ENCODE assay signal across 9 mouse cellular contexts in genomic region chrX:82948630-82949029, GRCm38 (mm10). TPM values are rescaled to one million over a fixed set of nuclear protein-coding genes. Genes with fewer than 3 reads are reported as not detected.
DNase-seq lines count a peak whose midpoint lies in the region; ATAC-seq lines count a peak whose summit lies in the region.
"Had no signal": no experiment of that assay in that cellular context is flagged by ENCODE, and none has a peak within 500 bp of the region (broad histone marks: within the 10 kb centered on the region; RNA-seq: fewer than 3 reads in every experiment).

Dmd (plus strand) TSS chrX:82948870.

- no peak within 1 kb of the TSS for H3K4me2 ChIP-seq in embryonic facial prominence, embryonic 12.5 days (replicated peaks)
- H3K4me2 ChIP-seq in neural tube, embryonic 15.5 days, result no peak within 1 kb of the TSS

- no peak for DNase-seq in adrenal gland, adult 18-20 months (ENCODE audit: low spot score in 2 of 2)
- no peak for DNase-seq in adrenal gland, adult (ENCODE audit: inconsistent age in 2 of 2, low spot score in 1 of 2)
- peak; percentile 74 for DNase-seq in heart, embryonic 10.5 days (ENCODE audit: low spot score)
- DNase-seq in layer of hippocampus, postnatal 36 days, result no peak
- no peak for DNase-seq in cerebellum, adult 8-10 months
- DNase-seq in adipocyte (ENCODE audit: low spot score), result no peak

- H3K4me1 ChIP-seq in embryonic facial prominence, embryonic 12.5 days, result no peaks in the 10 kb centered on the region
- no peaks in the 10 kb centered on the region for H3K4me1 ChIP-seq in heart, embryonic 10.5 days
- no peaks in the 10 kb centered on the region for H3K4me1 ChIP-seq in neural tube, embryonic 15.5 days

- H3K9me3 ChIP-seq in embryonic facial prominence, embryonic 12.5 days, result no peaks in the 10 kb centered on the region
- H3K9me3 ChIP-seq in heart, embryonic 10.5 days, result no peaks in the 10 kb centered on the region
- no peaks in the 10 kb centered on the region for H3K9me3 ChIP-seq in neural tube, embryonic 15.5 days (replicated peaks)

- no peaks in the 10 kb centered on the region for H3K27me3 ChIP-seq in embryonic facial prominence, embryonic 12.5 days
- no peaks in the 10 kb centered on the region for H3K27me3 ChIP-seq in heart, embryonic 10.5 days (ENCODE audit: insufficient read depth, poor library complexity, severe bottlenecking)
- no peaks in the 10 kb centered on the region for H3K27me3 ChIP-seq in neural tube, embryonic 15.5 days (replicated peaks)

- no peak within 1 kb of the TSS for H3K27ac ChIP-seq in embryonic facial prominence, embryonic 12.5 days
- peak within 1 kb of the TSS; percentile 56; the same call in 1 of the 2 replicates for H3K27ac ChIP-seq in heart, embryonic 10.5 days
- H3K27ac ChIP-seq in neural tube, embryonic 15.5 days (replicated peaks), result no peak within 1 kb of the TSS

- WGBS in embryonic facial prominence, embryonic 12.5 days, result 70% methylated on average over 3 of the region's 3 CpGs
- 52% methylated on average over 3 of the region's 3 CpGs for WGBS in heart, embryonic 10.5 days
- WGBS in neural tube, embryonic 15.5 days, result 73% methylated on average over 3 of the region's 3 CpGs

- ATAC-seq in embryonic facial prominence, embryonic 12.5 days (ENCODE audit: insufficient number of reproducible peaks, insufficient read depth, low FRiP score, low TSS enrichment), result no peak
- ATAC-seq in neural tube, embryonic 15.5 days (ENCODE audit: low FRiP score), result no peak

- H3K4me3 ChIP-seq in embryonic facial prominence, embryonic 12.5 days, result no peak within 1 kb of the TSS
- peak within 1 kb of the TSS; percentile 36 for H3K4me3 ChIP-seq in heart, embryonic 10.5 days
- no peak within 1 kb of the TSS for H3K4me3 ChIP-seq in neural tube, embryonic 15.5 days (replicated peaks)
- H3K4me3 ChIP-seq: myocyte had no signal

- no peaks in the 10 kb centered on the region for H3K36me3 ChIP-seq in embryonic facial prominence, embryonic 12.5 days
- H3K36me3 ChIP-seq in heart, embryonic 10.5 days, result no peaks in the 10 kb centered on the region
- no peaks in the 10 kb centered on the region for H3K36me3 ChIP-seq in neural tube, embryonic 15.5 days

- H3K9ac ChIP-seq in embryonic facial prominence, embryonic 12.5 days, result no peak within 1 kb of the TSS
- no peak within 1 kb of the TSS for H3K9ac ChIP-seq in neural tube, embryonic 15.5 days (replicated peaks)

RNA-seq across cellular contexts. Expression of gene Dmd, which starts in this region (rescaled TPM):
- total RNA-seq in adrenal gland, adult 18-20 months (2021), result 10 to 100 TPM; 22.2 to 80.6 TPM
- polyA plus RNA-seq in embryonic facial prominence, embryonic 12.5 days (2016; fragmentation: Nextera tagmentation; extraction: Ambion mirVana), result 14.6 and 15.9 TPM in 2 replicates
- 18.1 and 22.6 TPM in 2 replicates for polyA plus RNA-seq in heart, embryonic 10.5 days (2016; fragmentation: Nextera tagmentation; extraction: Ambion mirVana)
- total RNA-seq in layer of hippocampus, postnatal 36 days (2021), result 10 to 100 TPM; 72.6 to 80.1 TPM
- polyA plus RNA-seq in neural tube, embryonic 15.5 days (2015; fragmentation: Nextera tagmentation; extraction: Ambion mirVana), result 30.4 and 31.0 TPM in 2 replicates
